ENCODE assay signal across 21 mouse cellular contexts in genomic region chr10:62884517-62884916, GRCm38 (mm10). TPM values are rescaled to one million over a fixed set of nuclear protein-coding genes. Genes with fewer than 3 reads are reported as not detected.
DNase-seq lines count a peak whose midpoint lies in the region; ATAC-seq and TF ChIP-seq lines count a peak whose summit lies in the region.
"Had no signal": no experiment of that assay in that cellular context is flagged by ENCODE, and none has a peak within 500 bp of the region (broad histone marks: within the 10 kb centered on the region; RNA-seq: fewer than 3 reads in every experiment).

No protein-coding gene starts in this region.

- H3K4me2 ChIP-seq in heart, embryonic 13.5 days: peak overlapping the region; percentile 50; the same call in 1 of the 2 replicates
- peak overlapping the region; percentile 33; the same call in 1 of the 2 replicates for H3K4me2 ChIP-seq in midbrain, embryonic 12.5 days (replicated peaks)
- H3K4me2 ChIP-seq in midbrain, postnatal 0 days (ENCODE audit: low read depth, low read length, poor library complexity, severe bottlenecking): no peak overlapping the region
- H3K4me2 ChIP-seq: forebrain, embryonic 15.5 days; hindbrain, embryonic 13.5 days had no signal

- peaks cover 4% of the 10 kb centered on the region for H3K36me3 ChIP-seq in heart, embryonic 13.5 days
- no peaks in the 10 kb centered on the region for H3K36me3 ChIP-seq in heart, adult 2 months (ENCODE audit: control insufficient read depth, insufficient read depth, low read length)
- peaks cover 3% of the 10 kb centered on the region; the same call in 1 of the 2 replicates for H3K36me3 ChIP-seq in midbrain, embryonic 12.5 days
- H3K36me3 ChIP-seq in midbrain, postnatal 0 days (ENCODE audit: insufficient read depth, low read length): no peaks in the 10 kb centered on the region
- H3K36me3 ChIP-seq in ES-E14 (ENCODE audit: control insufficient read depth, insufficient read depth, low read length, poor library complexity, severe bottlenecking): no peaks in the 10 kb centered on the region; the same call in 1 of the 2 replicates
- H3K36me3 ChIP-seq: forebrain, embryonic 15.5 days; G1E had no signal

- no peak for TF ChIP-seq POLR2A in heart, adult 2 months (IDR thresholded peaks at IDR 0.05; ENCODE audit: insufficient read depth, low read depth, low read length)

- no peak for TF ChIP-seq CTCF in heart, adult 2 months (IDR thresholded peaks at IDR 0.05)
- no peak for TF ChIP-seq CTCF in midbrain, postnatal 0 days (IDR thresholded peaks at IDR 0.05)

- peaks cover 12% of the 10 kb centered on the region for H3K4me1 ChIP-seq in heart, embryonic 13.5 days
- no peaks in the 10 kb centered on the region for H3K4me1 ChIP-seq in heart, adult 2 months (ENCODE audit: control insufficient read depth, insufficient read depth, low read length)
- H3K4me1 ChIP-seq in midbrain, embryonic 12.5 days: peaks cover 6% of the 10 kb centered on the region
- peaks cover 7% of the 10 kb centered on the region; the same call in 1 of the 2 replicates for H3K4me1 ChIP-seq in midbrain, postnatal 0 days (ENCODE audit: insufficient read depth, low read length)
- peaks cover 0 to 9% of the 10 kb centered on the region in 2 experiments; a peak in 2 of 4 replicates for H3K4me1 ChIP-seq in ES-E14 (ENCODE audit: control insufficient read depth in 2 of 2, insufficient read depth in 2 of 2, low read length in 2 of 2, poor library complexity in 1 of 2)

- in situ Hi-C loops in ES-E14 (cut with MboI; ENCODE audit: low sequenced_read_pairs in 2 of 2, unreplicated experiment in 2 of 2): no loop called here

- H3K79me2 ChIP-seq in heart, adult 2 months (replicated peaks; ENCODE audit: control insufficient read depth, insufficient read depth, low read length): no peaks in the 10 kb centered on the region

- H3K9me3 ChIP-seq in heart, embryonic 13.5 days: no peaks in the 10 kb centered on the region
- H3K9me3 ChIP-seq in midbrain, embryonic 12.5 days: no peaks in the 10 kb centered on the region
- H3K9me3 ChIP-seq in midbrain, postnatal 0 days (ENCODE audit: low read length): no peaks in the 10 kb centered on the region
- no peaks in the 10 kb centered on the region for H3K9me3 ChIP-seq in ES-E14 (ENCODE audit: control insufficient read depth, insufficient read depth, low read depth, low read length)
- H3K9me3 ChIP-seq: forebrain, embryonic 15.5 days; G1E; hindbrain, embryonic 13.5 days had no signal

- H3K4me3 ChIP-seq in heart, embryonic 13.5 days: 0 out of 2 replicates have a peak overlapping the region, but pooled peaks have one; percentile 13
- no peak overlapping the region for H3K4me3 ChIP-seq in heart, adult 2 months
- H3K4me3 ChIP-seq in midbrain, embryonic 12.5 days: no peak overlapping the region
- no peak overlapping the region for H3K4me3 ChIP-seq in midbrain, postnatal 0 days (ENCODE audit: low read depth, low read length)
- peak overlapping the region; percentile 71 to 83; a peak in 3 of 4 replicates for H3K4me3 ChIP-seq in ES-E14 (ENCODE audit: insufficient read depth in 1 of 2, low read depth in 1 of 2, low read length in 2 of 2, poor library complexity in 1 of 2, severe bottlenecking in 1 of 2)
- H3K4me3 ChIP-seq: forebrain, embryonic 15.5 days; hindbrain, embryonic 13.5 days had no signal

- no peak for DNase-seq in heart, adult 2 months
- no peak for DNase-seq in midbrain, postnatal 0 days (ENCODE audit: low spot score)
- DNase-seq in ES-E14 (ENCODE audit: low read depth, low spot score): no peak
- DNase-seq in kidney, postnatal 36 days: no peak
- no peak for DNase-seq in left cerebral cortex, adult 18-20 months (ENCODE audit: low spot score in 2 of 2)
- DNase-seq: adrenal gland, postnatal 36 days; cerebellum, adult 2 months; gastrocnemius, postnatal 14 days; heart, adult 18-20 months; heart, postnatal 10 days; kidney, adult 11 months; layer of hippocampus, postnatal 36 days; liver, postnatal 0 days; lung, postnatal 10 days; right cerebral cortex, postnatal 25 days had no signal

- 48% methylated on average over 1 of the region's 1 CpGs for WGBS in heart, embryonic 13.5 days
- WGBS in heart, adult 2 months: 58% methylated on average over 1 of the region's 1 CpGs
- 20% methylated on average over 1 of the region's 1 CpGs for WGBS in midbrain, embryonic 12.5 days
- 61% methylated on average over 1 of the region's 1 CpGs for WGBS in midbrain, postnatal 0 days

- ATAC-seq in heart, embryonic 13.5 days (ENCODE audit: extremely low read depth, insufficient number of reproducible peaks, low FRiP score, low TSS enrichment): no peak
- ATAC-seq in midbrain, embryonic 12.5 days (ENCODE audit: low FRiP score, low read depth): no peak
- ATAC-seq in midbrain, postnatal 0 days (ENCODE audit: low FRiP score): no peak
- ATAC-seq: forebrain, embryonic 15.5 days; liver, postnatal 0 days had no signal

- H3K27me3 ChIP-seq in heart, embryonic 13.5 days (replicated peaks): no peaks in the 10 kb centered on the region
- H3K27me3 ChIP-seq in heart, adult 2 months (ENCODE audit: control insufficient read depth, insufficient read depth, low read length): no peaks in the 10 kb centered on the region; the same call in 1 of the 2 replicates
- peaks cover 10% of the 10 kb centered on the region; the same call in 1 of the 2 replicates for H3K27me3 ChIP-seq in midbrain, embryonic 12.5 days
- H3K27me3 ChIP-seq in midbrain, postnatal 0 days (ENCODE audit: insufficient read depth, low read length): peaks cover 7% of the 10 kb centered on the region; the same call in 1 of the 2 replicates
- H3K27me3 ChIP-seq: forebrain, embryonic 15.5 days had no signal

- H3K9ac ChIP-seq in heart, embryonic 13.5 days: no peak overlapping the region
- H3K9ac ChIP-seq in heart, adult 2 months (ENCODE audit: low read depth, low read length): no peak overlapping the region
- H3K9ac ChIP-seq in midbrain, embryonic 12.5 days (replicated peaks): no peak overlapping the region
- H3K9ac ChIP-seq in midbrain, postnatal 0 days (replicated peaks; ENCODE audit: low read length, poor library complexity, severe bottlenecking): no peak overlapping the region
- H3K9ac ChIP-seq in ES-E14 (ENCODE audit: insufficient read depth, low read depth, low read length, poor library complexity, severe bottlenecking): no peak overlapping the region; the same call in 1 of the 2 replicates
- H3K9ac ChIP-seq: forebrain, embryonic 15.5 days; hindbrain, embryonic 13.5 days; liver, postnatal 0 days had no signal

- intact Hi-C loops in heart, adult 2 months (cut with DNase I): no loop called here

- TF ChIP-seq EP300 in heart, adult 2 months (IDR thresholded peaks at IDR 0.05; ENCODE audit: insufficient read depth, low read depth, low read length): no peak

- H3K27ac ChIP-seq in heart, embryonic 13.5 days (replicated peaks): no peak overlapping the region
- no peak overlapping the region for H3K27ac ChIP-seq in heart, adult 2 months
- H3K27ac ChIP-seq in midbrain, embryonic 12.5 days (replicated peaks): no peak overlapping the region
- no peak overlapping the region for H3K27ac ChIP-seq in midbrain, postnatal 0 days (ENCODE audit: low read depth, low read length)
- peak overlapping the region; percentile 66; the same call in 1 of the 2 replicates for H3K27ac ChIP-seq in ES-E14 (ENCODE audit: insufficient read depth, low read depth, low read length, poor library complexity, severe bottlenecking)
- H3K27ac ChIP-seq: forebrain, embryonic 15.5 days; hindbrain, embryonic 13.5 days; kidney, postnatal 0 days had no signal

TF ChIP-seq in ES-E14, 5 proteins besides CTCF, POLR2A, EP300 and RAD21:
- TF ChIP-seq CHD2 (IDR thresholded peaks at IDR 0.05; ENCODE audit: low read depth, low read length): peak; percentile 46; the same call in 1 of the 2 replicates
- no peak for TF ChIP-seq HCFC1 (IDR thresholded peaks at IDR 0.05; ENCODE audit: borderline replicate concordance, insufficient read depth, low read length)
- no peak for TF ChIP-seq ZNF384 (IDR thresholded peaks at IDR 0.05; ENCODE audit: low read depth, low read length)
- no peak for TF ChIP-seq ZC3H11A (IDR thresholded peaks at IDR 0.05; ENCODE audit: borderline replicate concordance, low read depth, low read length)

RNA-seq across cellular contexts. Expression of gene Tet1, which starts 24.3 kb away (rescaled TPM):
- polyA plus RNA-seq in heart, embryonic 13.5 days (2015; fragmentation: Nextera tagmentation; extraction: Ambion mirVana): 21.8 and 24.0 TPM in 2 replicates
- total RNA-seq in heart, adult 2 months (2021): 1 to 10 TPM; 5.3 to 6.6 TPM
- polyA plus RNA-seq in heart, adult 2 months (2012; rRNA removed): 2.3 and 3.9 TPM in 2 replicates
- 35.2 and 35.6 TPM in 2 replicates for polyA plus RNA-seq in midbrain, embryonic 12.5 days (2016; fragmentation: Nextera tagmentation; extraction: Ambion mirVana)
- total RNA-seq in midbrain, postnatal 0 days (2014; rRNA removed): 29.0 and 40.5 TPM in 2 replicates
- 31.1 and 34.9 TPM in 2 replicates for polyA plus RNA-seq in midbrain, postnatal 0 days (2015; fragmentation: Nextera tagmentation; extraction: Ambion mirVana)
- total RNA-seq in ES-E14 (2012; rRNA removed): 307 and 557 TPM in 2 replicates
- total RNA-seq in left cerebral cortex, adult 18-20 months (2021): 10 to 100 TPM; 12.1 to 12.6 TPM
- polyA plus RNA-seq: G1E had no signal

RNA-seq across cellular contexts. Expression of gene Slc25a16, which starts 35.9 kb away (rescaled TPM):
- polyA plus RNA-seq in heart, embryonic 13.5 days (2015; fragmentation: Nextera tagmentation; extraction: Ambion mirVana): 11.5 and 11.7 TPM in 2 replicates
- total RNA-seq in heart, adult 2 months (2021): 10 to 100 TPM; 20.4 to 27.1 TPM
- 21.7 and 35.8 TPM in 2 replicates for polyA plus RNA-seq in heart, adult 2 months (2012; rRNA removed)
- polyA plus RNA-seq in midbrain, embryonic 12.5 days (2016; fragmentation: Nextera tagmentation; extraction: Ambion mirVana): 10.5 and 12.8 TPM in 2 replicates
- total RNA-seq in midbrain, postnatal 0 days (2014; rRNA removed): 19.0 and 23.0 TPM in 2 replicates
- polyA plus RNA-seq in midbrain, postnatal 0 days (2015; fragmentation: Nextera tagmentation; extraction: Ambion mirVana): 12.3 and 13.7 TPM in 2 replicates
- total RNA-seq in ES-E14 (2012; rRNA removed): 12.8 and 16.3 TPM in 2 replicates
- total RNA-seq in left cerebral cortex, adult 18-20 months (2021): 10 to 100 TPM; 38.5 to 41.5 TPM

Comparison
In these comparisons a context has a peak if more than half of its experiments do, and no peak if none do; other contexts are left out.
1. H3K4me3 ChIP-seq: peak in heart, embryonic 13.5 days (single experiment) and ES-E14 (2 of 2); none in heart, adult 2 months (single experiment), midbrain, embryonic 12.5 days (single experiment) and midbrain, postnatal 0 days (single experiment).